Mouse (Mus musculus): ENCODE results near the gene Grm4. TPM values are rescaled to one million over a fixed set of nuclear protein-coding genes. Genes with fewer than 3 reads are reported as not detected.

The Grm4 gene
- polyA plus RNA-seq, 1 experiment from 2014 or later, result 0.16 TPM

DNA sequence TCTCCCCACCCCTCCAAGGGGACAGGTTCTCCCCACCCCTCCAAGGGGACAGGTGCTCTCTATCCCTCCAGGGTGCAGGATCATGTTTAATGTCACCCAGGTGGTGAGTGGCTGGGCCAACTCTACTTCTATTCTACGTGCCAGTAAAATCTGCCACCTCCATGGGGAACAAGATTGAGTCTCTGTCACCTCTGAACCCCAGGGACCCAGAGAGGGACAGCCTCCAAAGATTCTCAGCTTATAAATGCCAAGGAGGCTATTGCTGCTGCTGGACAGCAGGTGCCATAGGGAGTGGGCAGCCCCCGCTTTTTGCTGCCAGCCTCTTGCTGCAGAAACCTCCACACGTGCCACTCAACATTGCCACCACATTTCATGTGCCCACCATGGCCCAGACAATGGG is 37.6 kb downstream of the Grm4 start:
- ATAC-seq (ENCODE audit: low FRiP score, low TSS enrichment), result no peak
- no peaks in the 10 kb centered on the region for H3K4me1 ChIP-seq (replicated peaks; ENCODE audit: control insufficient read depth, insufficient read depth)
- no peaks in the 10 kb centered on the region for H3K9me3 ChIP-seq (ENCODE audit: control insufficient read depth, low read length)
- H3K4me3 ChIP-seq (ENCODE audit: low read depth, low read length), result no peak overlapping the region
- no peak overlapping the region for H3K4me2 ChIP-seq (replicated peaks; ENCODE audit: low read depth)
- H3K27ac ChIP-seq (replicated peaks), result no peak overlapping the region
- H3K36me3 ChIP-seq (ENCODE audit: control insufficient read depth, insufficient read depth, low read length), result no peaks in the 10 kb centered on the region
- TF ChIP-seq CTCF (IDR thresholded peaks at IDR 0.05; ENCODE audit: low read depth), result no peak
- no peak for TF ChIP-seq EP300 (optimal IDR thresholded peaks at IDR 0.05)
- H3K9ac ChIP-seq (ENCODE audit: low read length), result no peak overlapping the region
- H3K27me3 ChIP-seq (ENCODE audit: control insufficient read depth, insufficient read depth, low read length), result no peaks in the 10 kb centered on the region
- 77% methylated on average over 3 of the region's 3 CpGs for WGBS
- DNase-seq (ENCODE audit: low spot score), result no peak

DNA sequence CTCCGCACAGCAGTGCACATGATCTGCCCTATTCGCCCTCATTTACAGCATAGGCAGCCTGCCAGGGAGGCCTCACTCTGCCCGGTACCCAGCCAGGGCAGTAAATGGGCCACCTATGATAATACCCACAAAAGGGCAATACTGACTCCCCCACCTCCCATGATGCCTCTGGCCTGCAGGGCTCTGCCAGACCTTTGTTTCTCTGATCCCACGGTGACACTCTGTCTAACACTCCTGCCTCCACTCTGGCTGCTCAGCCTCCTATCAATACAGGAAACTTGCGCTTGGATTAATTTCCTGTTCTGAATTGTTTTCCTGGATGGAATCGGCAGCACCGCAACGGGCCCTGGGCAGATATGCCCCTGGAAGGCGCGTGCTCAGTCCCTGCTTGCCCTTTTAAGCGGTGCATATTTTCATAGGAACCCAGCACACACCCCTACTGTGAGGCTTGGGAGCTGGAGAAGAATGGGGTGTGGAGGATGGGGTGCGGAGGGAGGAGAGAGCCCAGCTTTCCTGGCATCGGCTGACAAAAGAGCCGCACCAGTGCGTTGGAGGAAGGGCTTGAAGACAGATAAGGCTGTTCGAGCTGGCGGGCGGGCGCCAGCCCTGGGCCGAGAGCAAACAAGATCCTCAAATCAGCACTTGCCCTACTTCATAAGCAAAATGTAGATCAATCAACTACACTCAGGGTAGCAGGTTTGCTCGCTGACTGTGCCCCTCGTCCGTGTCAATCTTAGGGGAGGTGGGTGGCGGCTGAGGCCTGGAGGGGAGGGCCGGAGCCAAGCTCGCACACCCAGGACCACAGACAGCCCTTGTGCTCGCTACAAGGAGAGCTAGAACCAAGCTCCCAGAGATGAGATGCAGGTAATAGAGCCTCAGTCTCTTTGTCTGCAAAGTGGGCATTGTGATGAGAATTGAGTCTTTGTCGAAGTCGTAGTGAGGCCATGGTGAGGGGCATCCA is 40.8 kb downstream of the Grm4 start:
- 0 out of 2 replicates have a peak overlapping the region, but pooled peaks have one; percentile 0 for H3K4me2 ChIP-seq (replicated peaks; ENCODE audit: low read depth)
- H3K9ac ChIP-seq (ENCODE audit: low read length), result no peak overlapping the region
- WGBS, result 39% methylated on average over 29 of the region's 29 CpGs
- no peak overlapping the region for H3K4me3 ChIP-seq (ENCODE audit: low read depth, low read length)
- DNase-seq (ENCODE audit: low spot score) (peak; percentile 78), ATAC-seq (ENCODE audit: low FRiP score, low TSS enrichment) (peak; percentile 56)
- H3K36me3 ChIP-seq (ENCODE audit: control insufficient read depth, insufficient read depth, low read length), result no peaks in the 10 kb centered on the region
- no peaks in the 10 kb centered on the region for H3K9me3 ChIP-seq (ENCODE audit: control insufficient read depth, low read length)
- no peaks in the 10 kb centered on the region for H3K4me1 ChIP-seq (replicated peaks; ENCODE audit: control insufficient read depth, insufficient read depth)
- H3K27me3 ChIP-seq (ENCODE audit: control insufficient read depth, insufficient read depth, low read length), result no peaks in the 10 kb centered on the region
- no peak for TF ChIP-seq EP300 (optimal IDR thresholded peaks at IDR 0.05)
- no peak for TF ChIP-seq CTCF (IDR thresholded peaks at IDR 0.05; ENCODE audit: low read depth)
- H3K27ac ChIP-seq (replicated peaks), result no peak overlapping the region

DNA sequence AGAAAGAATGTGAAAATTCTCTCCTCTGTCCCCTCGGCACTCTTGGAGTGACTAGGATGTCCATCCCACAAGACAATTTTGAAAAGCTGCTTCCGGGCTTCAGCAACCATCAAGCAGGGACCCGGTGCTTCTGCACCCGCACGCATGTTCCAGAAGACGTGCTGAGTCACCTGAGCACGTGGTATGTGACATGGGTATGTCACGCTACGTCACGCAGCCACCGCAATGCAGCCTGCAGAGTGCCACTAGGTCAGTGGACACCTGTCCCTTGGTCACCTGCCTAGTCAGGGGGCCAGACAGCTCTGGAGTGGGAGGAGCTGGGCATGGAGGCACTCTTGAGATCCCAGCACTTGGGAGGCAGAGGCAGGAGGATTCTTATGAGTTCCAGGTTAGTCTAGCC is 45.6 kb downstream of the Grm4 start:
- no peak overlapping the region for H3K4me2 ChIP-seq (replicated peaks; ENCODE audit: low read depth)
- no peak for ATAC-seq (ENCODE audit: low FRiP score, low TSS enrichment)
- H3K9me3 ChIP-seq (ENCODE audit: control insufficient read depth, low read length), result no peaks in the 10 kb centered on the region
- no peak for DNase-seq (ENCODE audit: low spot score)
- H3K27ac ChIP-seq (replicated peaks), result no peak overlapping the region
- H3K4me3 ChIP-seq (ENCODE audit: low read depth, low read length), result no peak overlapping the region
- H3K27me3 ChIP-seq (ENCODE audit: control insufficient read depth, insufficient read depth, low read length), result no peaks in the 10 kb centered on the region
- H3K36me3 ChIP-seq (ENCODE audit: control insufficient read depth, insufficient read depth, low read length), result no peaks in the 10 kb centered on the region
- no peaks in the 10 kb centered on the region for H3K4me1 ChIP-seq (replicated peaks; ENCODE audit: control insufficient read depth, insufficient read depth)
- TF ChIP-seq CTCF (IDR thresholded peaks at IDR 0.05; ENCODE audit: low read depth) (no peak), EP300 (optimal IDR thresholded peaks at IDR 0.05) (no peak)
- no peak overlapping the region for H3K9ac ChIP-seq (ENCODE audit: low read length)
- 88% methylated on average over 11 of the region's 11 CpGs for WGBS

DNA sequence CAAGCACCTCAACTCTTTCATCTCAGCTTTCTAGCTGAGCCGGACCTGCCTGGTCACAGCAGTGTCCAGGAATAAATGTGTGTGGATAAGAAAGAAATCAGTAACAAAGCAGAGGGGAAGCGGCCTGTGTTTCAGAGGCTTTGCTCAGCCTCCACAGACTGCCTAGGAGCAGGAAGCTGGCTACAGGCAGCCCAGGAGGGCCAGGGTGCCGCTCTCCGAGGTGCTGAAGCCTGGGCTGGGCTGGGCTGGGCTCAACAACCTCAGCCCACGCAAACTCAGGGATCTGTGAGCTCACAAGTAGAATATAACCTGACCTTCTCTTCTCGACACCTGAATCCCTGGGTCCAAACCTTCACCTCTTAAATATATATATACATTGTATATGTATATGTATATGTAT is 54.6 kb downstream of the Grm4 start:
- 15% methylated on average over 6 of the region's 6 CpGs for WGBS
- Histone ChIP-seq H3K4me3 (ENCODE audit: low read depth, low read length) (no peak overlapping the region), H3K36me3 (ENCODE audit: control insufficient read depth, insufficient read depth, low read length) (no peaks in the 10 kb centered on the region), H3K4me2 (replicated peaks; ENCODE audit: low read depth) (no peak overlapping the region), H3K4me1 (replicated peaks; ENCODE audit: control insufficient read depth, insufficient read depth) (no peaks in the 10 kb centered on the region), H3K9ac (ENCODE audit: low read length) (no peak overlapping the region), H3K9me3 (ENCODE audit: control insufficient read depth, low read length) (no peaks in the 10 kb centered on the region), H3K27me3 (ENCODE audit: control insufficient read depth, insufficient read depth, low read length) (no peaks in the 10 kb centered on the region), H3K27ac (replicated peaks) (no peak overlapping the region)
- TF ChIP-seq EP300 (optimal IDR thresholded peaks at IDR 0.05) (no peak), CTCF (IDR thresholded peaks at IDR 0.05; ENCODE audit: low read depth) (no peak)
- peak; percentile 66; the same call in 1 of the 2 replicates for ATAC-seq (ENCODE audit: low FRiP score, low TSS enrichment)
- peak; percentile 83 for DNase-seq (ENCODE audit: low spot score)

DNA sequence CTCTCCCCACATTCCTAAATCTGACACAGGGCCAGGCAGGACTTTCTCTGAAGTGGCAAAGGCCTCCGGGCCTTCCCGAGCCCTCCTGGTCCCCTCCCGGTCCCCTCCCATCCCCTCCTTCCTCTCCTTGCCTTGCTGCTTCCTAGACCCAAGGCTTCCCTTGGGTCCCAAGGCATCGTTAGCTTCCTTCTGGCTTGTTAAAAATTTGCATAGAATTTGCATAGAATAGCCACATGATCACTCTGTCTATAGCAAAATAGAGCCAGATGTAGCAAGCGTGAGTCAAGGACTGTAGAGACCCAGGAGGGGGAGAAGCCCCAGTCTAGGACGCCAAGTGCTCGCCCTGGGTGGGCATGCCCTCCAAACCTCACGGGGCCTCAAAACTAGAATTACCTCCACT is 55.3 kb downstream of the Grm4 start:
- Histone ChIP-seq H3K9ac (ENCODE audit: low read length) (no peak overlapping the region), H3K4me1 (replicated peaks; ENCODE audit: control insufficient read depth, insufficient read depth) (no peaks in the 10 kb centered on the region), H3K9me3 (ENCODE audit: control insufficient read depth, low read length) (no peaks in the 10 kb centered on the region), H3K4me3 (ENCODE audit: low read depth, low read length) (no peak overlapping the region), H3K4me2 (replicated peaks; ENCODE audit: low read depth) (no peak overlapping the region), H3K36me3 (ENCODE audit: control insufficient read depth, insufficient read depth, low read length) (no peaks in the 10 kb centered on the region), H3K27me3 (ENCODE audit: control insufficient read depth, insufficient read depth, low read length) (no peaks in the 10 kb centered on the region), H3K27ac (replicated peaks) (no peak overlapping the region)
- DNase-seq (ENCODE audit: low spot score) (no peak), ATAC-seq (ENCODE audit: low FRiP score, low TSS enrichment) (no peak)
- 73% methylated on average over 8 of the region's 8 CpGs for WGBS
- no peak for TF ChIP-seq EP300 (optimal IDR thresholded peaks at IDR 0.05)
- no peak for TF ChIP-seq CTCF (IDR thresholded peaks at IDR 0.05; ENCODE audit: low read depth)

DNA sequence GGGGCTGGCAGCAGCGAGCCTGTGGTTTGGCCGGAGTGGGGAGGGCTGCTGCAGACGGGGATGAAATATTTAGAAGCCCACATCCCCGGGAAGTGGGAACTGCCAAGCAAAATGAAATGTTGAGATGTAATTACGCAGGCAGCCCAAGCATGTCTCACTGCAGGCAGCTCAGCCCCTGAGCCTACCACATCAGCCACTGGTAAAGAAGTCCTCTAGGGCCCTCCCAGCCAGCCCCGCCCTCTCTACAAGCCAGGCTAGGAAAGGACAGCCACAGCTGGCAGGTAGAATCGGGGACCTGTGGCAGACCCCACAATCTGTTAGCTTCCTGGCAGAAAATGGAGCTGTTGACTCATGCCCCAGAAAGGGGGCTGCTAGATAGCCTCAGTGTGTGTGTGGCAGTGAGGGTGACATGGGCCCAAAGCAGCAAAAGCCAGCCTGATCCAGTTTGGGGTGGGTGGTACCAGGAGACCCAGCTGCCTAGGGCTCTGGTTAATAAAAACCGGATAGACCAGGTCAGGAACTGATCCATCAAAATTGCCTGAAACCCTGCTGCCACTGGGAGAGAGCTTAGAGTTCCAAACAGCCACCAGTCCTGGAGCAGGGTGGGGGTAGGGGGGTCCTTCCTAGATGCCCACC is 56.8 kb downstream of the Grm4 start:
- no peak overlapping the region for H3K4me2 ChIP-seq (replicated peaks; ENCODE audit: low read depth)
- H3K4me1 ChIP-seq (replicated peaks; ENCODE audit: control insufficient read depth, insufficient read depth), result no peaks in the 10 kb centered on the region
- WGBS, result 34% methylated on average over 8 of the region's 8 CpGs
- H3K27me3 ChIP-seq (ENCODE audit: control insufficient read depth, insufficient read depth, low read length), result no peaks in the 10 kb centered on the region
- no peak overlapping the region for H3K4me3 ChIP-seq (ENCODE audit: low read depth, low read length)
- no peaks in the 10 kb centered on the region for H3K9me3 ChIP-seq (ENCODE audit: control insufficient read depth, low read length)
- no peak for ATAC-seq (ENCODE audit: low FRiP score, low TSS enrichment)
- no peak for DNase-seq (ENCODE audit: low spot score)
- H3K36me3 ChIP-seq (ENCODE audit: control insufficient read depth, insufficient read depth, low read length), result no peaks in the 10 kb centered on the region
- no peak overlapping the region for H3K27ac ChIP-seq (replicated peaks)
- H3K9ac ChIP-seq (ENCODE audit: low read length), result no peak overlapping the region
- TF ChIP-seq EP300 (optimal IDR thresholded peaks at IDR 0.05) (no peak), CTCF (IDR thresholded peaks at IDR 0.05; ENCODE audit: low read depth) (no peak)

All from stomach, postnatal 0 days (tissue).